Mouse (Mus musculus) stomach, embryonic 14.5 days (tissue): ENCODE measurements around the gene Hectd1. TPM values are rescaled to one million over a fixed set of nuclear protein-coding genes. Genes with fewer than 3 reads are reported as not detected.

Experiments used
- ATAC-seq: fragments of 200-750 bp; cut with Nextera tagmentation; 2 replicates; pipeline ENCODE4 v1.8.0; 2017; ENCODE audit warnings: low read depth, moderate TSS enrichment; ENCODE audit not compliant: insufficient number of reproducible peaks, insufficient read depth, low FRiP score
- H3K27ac ChIP-seq: fragments of 300-500 bp; sonication (generic); 2 replicates; pipeline ENCODE4 v1.5.1; 2014; ENCODE audit warnings: mild to moderate bottlenecking, low read length, moderate library complexity, mixed read lengths
- H3K27me3 ChIP-seq: fragments of 300-500 bp; sonication (generic); 2 replicates; pipeline ENCODE4 v1.6.1; 2014; ENCODE audit warnings: low read length, control low read depth, mixed read lengths; ENCODE audit not compliant: control insufficient read depth, insufficient read depth
- H3K36me3 ChIP-seq: fragments of 300-500 bp; sonication (generic); 2 replicates; pipeline ENCODE4 v1.6.1; 2014; ENCODE audit warnings: mild to moderate bottlenecking, control low read depth, low read length, moderate library complexity, mixed read lengths; ENCODE audit not compliant: control insufficient read depth, insufficient read depth
- H3K4me1 ChIP-seq: fragments of 300-500 bp; sonication (generic); 2 replicates; pipeline ENCODE4 v1.6.1; 2014; ENCODE audit warnings: low read length, control low read depth, mixed read lengths; ENCODE audit not compliant: control insufficient read depth, insufficient read depth
- H3K4me2 ChIP-seq: fragments of 300-500 bp; sonication (generic); replicated peaks from 2 replicates; pipeline ENCODE4 v1.6.1; 2014; ENCODE audit warnings: low read depth, low read length, control low read depth
- H3K4me3 ChIP-seq: fragments of 300-500 bp; sonication (generic); 2 replicates; pipeline ENCODE4 v1.5.1; 2014; ENCODE audit warnings: low read depth, low read length, control low read depth
- H3K9ac ChIP-seq: fragments of 300-500 bp; sonication (generic); replicated peaks from 2 replicates; pipeline ENCODE4 v1.6.1; 2014; ENCODE audit warnings: low read depth, mild to moderate bottlenecking, control low read depth, low read length, moderate library complexity, mixed read lengths
- H3K9me3 ChIP-seq: fragments of 300-500 bp; sonication (generic); 2 replicates; pipeline ENCODE4 v1.6.1; 2016; ENCODE audit warnings: low read depth, low read length, control low read depth; ENCODE audit not compliant: control insufficient read depth
- WGBS: fragments of 180-500 bp; shearing (Covaris S2); extraction: QIAGEN DNeasy Blood & Tissue Kit; methylation state at CpG from one replicate; pipeline ENCODE4 v1.1.7; 2014; 5-methylcytosine and 5-hydroxymethylcytosine counted together
- polyA plus RNA-seq: library from polyadenylated mRNA; unstranded; fragments of >200 nt; fragmentation: Nextera tagmentation; extraction: Ambion mirVana; gene quantifications from 2 replicates; pipeline ENCODE4 v1.2.1, GENCODE M21; 2014

Hectd1 gene
- polyA plus RNA-seq, 1 experiment from 2014 or later, result 52.3 TPM

DNA sequence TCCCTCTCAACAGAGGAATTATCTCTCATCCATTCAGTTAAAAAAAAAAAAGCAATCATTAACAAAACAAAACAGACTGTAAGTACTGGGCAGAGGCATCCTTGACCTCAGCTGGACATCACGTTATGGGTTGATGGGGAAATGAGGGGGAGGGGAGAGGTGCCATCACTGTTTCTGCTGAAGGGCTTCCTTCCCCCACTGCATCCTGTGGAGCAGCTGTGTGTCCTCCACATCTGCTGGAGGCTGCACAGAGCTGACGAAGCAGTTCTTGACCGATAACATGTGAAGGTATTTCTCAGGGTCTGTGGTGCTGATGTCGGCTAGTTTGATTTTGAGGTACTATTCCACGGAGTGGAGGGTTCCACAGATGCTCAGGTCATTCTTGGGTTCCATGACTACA lies 119.2 kb downstream of the Hectd1 start:
- no peak overlapping the region for H3K4me2 ChIP-seq
- H3K36me3 ChIP-seq, result no peaks in the 10 kb centered on the region
- 36% methylated on average over 5 of the region's 5 CpGs for WGBS
- no peaks in the 10 kb centered on the region for H3K27me3 ChIP-seq
- H3K9me3 ChIP-seq, result no peaks in the 10 kb centered on the region
- no peak overlapping the region for H3K4me3 ChIP-seq
- no peak overlapping the region for H3K27ac ChIP-seq
- H3K9ac ChIP-seq, result no peak overlapping the region
- ATAC-seq, result no peak
- H3K4me1 ChIP-seq, result peaks cover 7% of the 10 kb centered on the region; the same call in 1 of the 2 replicates

DNA sequence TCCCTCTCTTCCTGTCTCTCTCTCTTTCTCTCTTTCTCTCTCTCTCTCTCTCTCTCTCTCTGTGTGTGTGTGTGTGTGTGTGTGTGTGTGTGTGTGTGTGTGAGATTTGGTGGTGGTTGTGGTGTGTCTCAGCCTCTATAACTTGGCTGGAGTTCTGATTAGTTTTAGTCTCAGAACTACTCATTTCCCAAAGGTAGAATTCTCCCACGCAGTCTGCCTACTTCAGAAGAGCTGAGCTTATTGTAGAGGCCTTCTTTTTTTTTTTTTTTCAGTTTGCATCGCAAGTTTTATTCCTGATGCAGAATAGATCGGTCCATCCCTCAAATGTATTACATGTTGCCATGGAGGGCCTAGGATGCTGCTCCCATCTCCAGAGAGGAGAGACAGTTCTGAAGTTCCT lies 119.6 kb downstream of the Hectd1 start:
- H3K27me3 ChIP-seq, result no peaks in the 10 kb centered on the region
- WGBS, result 70% methylated on average over 3 of the region's 3 CpGs
- no peaks in the 10 kb centered on the region for H3K36me3 ChIP-seq
- no peak overlapping the region for H3K4me2 ChIP-seq
- H3K9me3 ChIP-seq, result no peaks in the 10 kb centered on the region
- no peak overlapping the region for H3K9ac ChIP-seq
- ATAC-seq, result no peak
- peaks cover 7% of the 10 kb centered on the region; the same call in 1 of the 2 replicates for H3K4me1 ChIP-seq
- H3K27ac ChIP-seq, result no peak overlapping the region
- no peak overlapping the region for H3K4me3 ChIP-seq

DNA sequence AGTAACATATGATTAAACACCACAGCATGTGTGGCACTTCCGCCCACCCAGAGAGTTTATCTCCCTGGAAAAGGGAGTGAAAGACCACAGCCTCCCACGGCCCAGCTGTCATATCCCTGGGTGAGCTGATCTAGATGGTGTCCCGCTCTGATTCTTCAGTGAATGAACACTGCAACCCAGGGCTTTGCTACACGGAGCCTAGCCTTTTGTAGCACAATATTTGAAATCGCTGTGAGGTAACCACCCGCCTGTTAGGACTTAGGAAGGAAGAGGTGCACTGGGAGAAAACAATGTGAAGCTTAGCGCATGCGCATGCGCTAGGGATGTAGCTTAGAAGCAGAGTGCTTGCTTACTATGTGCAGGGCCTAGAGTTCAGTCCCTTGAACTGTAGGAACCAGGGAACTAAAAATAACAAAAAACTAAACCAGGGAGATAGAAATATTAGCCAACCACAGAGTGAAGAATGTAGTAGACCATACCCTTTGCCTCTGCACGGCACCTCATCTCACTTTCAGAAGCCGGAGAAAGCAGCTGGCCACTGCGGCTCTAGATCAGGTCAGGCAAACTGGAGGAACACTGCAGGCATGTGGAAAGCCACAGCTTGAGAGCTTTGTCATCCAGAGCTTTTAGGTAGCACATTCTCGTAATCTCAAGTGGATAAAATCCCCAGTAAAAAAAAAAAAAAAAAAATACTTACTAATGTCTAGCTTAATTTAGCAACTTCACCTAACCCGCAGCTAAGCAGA lies 120.2 kb downstream of the Hectd1 start:
- Histone ChIP-seq H3K4me1 (peaks cover 7% of the 10 kb centered on the region; the same call in 1 of the 2 replicates), H3K27ac (peak overlapping the region; percentile 44; the same call in 1 of the 2 replicates)
- WGBS, result 58% methylated on average over 14 of the region's 14 CpGs

DNA sequence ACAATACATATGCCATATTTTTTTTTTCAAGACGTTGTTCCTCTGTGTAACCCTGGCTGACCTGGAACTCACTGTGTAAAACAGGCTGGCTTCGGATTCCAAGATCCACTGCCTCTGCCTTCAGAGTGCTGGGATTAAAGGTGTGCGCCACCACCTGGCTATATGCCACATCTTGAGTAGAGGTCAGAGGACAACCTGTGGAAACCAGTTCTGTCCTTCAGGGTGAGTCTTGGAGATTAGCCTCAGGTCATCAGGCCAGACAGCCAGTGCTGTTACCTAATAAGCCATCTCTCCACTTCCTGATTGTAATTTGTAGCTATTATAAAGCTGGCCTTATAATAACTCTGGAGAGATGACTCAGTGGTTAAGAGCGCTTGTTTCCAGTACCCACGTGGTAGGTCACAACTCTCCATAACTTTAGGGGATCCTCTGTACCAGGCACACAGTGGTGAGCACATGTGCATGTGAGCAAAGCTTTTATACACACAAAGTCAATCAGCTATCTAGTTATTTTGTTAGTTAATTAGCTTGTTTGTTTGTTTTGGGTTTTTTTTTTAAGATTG lies 122.6 kb downstream of the Hectd1 start:
- Histone ChIP-seq H3K4me3 (no peak overlapping the region), H3K4me2 (no peak overlapping the region), H3K27ac (no peak overlapping the region), H3K4me1 (peaks cover 7% of the 10 kb centered on the region; the same call in 1 of the 2 replicates), H3K36me3 (no peaks in the 10 kb centered on the region), H3K9ac (no peak overlapping the region), H3K9me3 (peaks cover 2% of the 10 kb centered on the region; the same call in 1 of the 2 replicates), H3K27me3 (no peaks in the 10 kb centered on the region)
- WGBS, result 82% methylated on average over 5 of the region's 5 CpGs
- no peak for ATAC-seq

More for the DNA sequence above, 120.2 kb downstream of the Hectd1 start:
- Histone ChIP-seq H3K9ac (no peak overlapping the region), H3K4me2 (no peak overlapping the region), H3K9me3 (no peaks in the 10 kb centered on the region), H3K27me3 (no peaks in the 10 kb centered on the region), H3K4me3 (no peak overlapping the region), H3K36me3 (no peaks in the 10 kb centered on the region)
- ATAC-seq, result no peak

DNA sequence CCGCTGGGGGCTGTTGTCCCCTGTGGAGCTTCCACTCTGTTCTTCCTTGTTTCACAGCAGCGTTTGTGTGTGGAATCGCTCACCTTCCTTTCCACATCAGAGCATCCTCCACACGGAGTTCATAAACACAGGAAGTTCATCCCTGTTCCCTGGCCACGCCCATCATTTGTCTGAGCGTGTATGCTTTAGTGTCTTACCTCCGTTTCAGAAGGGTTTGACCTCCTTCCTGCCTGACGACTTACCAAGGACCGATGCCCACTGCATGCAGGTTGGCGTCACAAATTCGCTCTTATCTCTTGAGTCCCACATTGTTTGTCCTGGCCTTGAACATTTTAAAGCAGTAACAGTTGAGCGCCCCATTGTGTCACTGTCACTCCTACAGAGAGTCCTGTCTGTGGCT lies 123.6 kb downstream of the Hectd1 start:
- Histone ChIP-seq H3K27ac (no peak overlapping the region), H3K4me2 (no peak overlapping the region), H3K27me3 (no peaks in the 10 kb centered on the region), H3K9me3 (peaks cover 3% of the 10 kb centered on the region; the same call in 1 of the 2 replicates), H3K4me3 (no peak overlapping the region), H3K4me1 (peaks cover 7% of the 10 kb centered on the region; the same call in 1 of the 2 replicates), H3K9ac (no peak overlapping the region), H3K36me3 (no peaks in the 10 kb centered on the region)
- 67% methylated on average over 12 of the region's 12 CpGs for WGBS
- ATAC-seq, result no peak

DNA sequence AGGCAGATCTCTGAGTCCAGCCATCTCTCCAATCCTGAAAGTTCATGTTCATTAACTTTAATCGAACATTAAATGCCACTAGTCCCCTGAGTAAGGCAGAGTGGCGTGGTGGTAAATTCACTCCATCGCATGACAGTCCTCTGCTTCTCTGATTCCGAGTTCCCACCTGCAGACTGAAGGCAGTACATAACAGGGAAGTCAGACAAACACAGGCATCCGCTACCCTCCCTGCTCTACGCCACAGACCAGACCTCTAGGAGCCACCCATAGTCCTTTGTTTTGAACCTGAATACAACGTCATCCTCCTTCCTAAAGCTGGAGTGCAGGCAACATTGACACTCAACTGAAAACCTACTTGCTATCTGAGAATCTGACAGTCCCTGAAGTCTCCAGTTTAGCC lies 124.8 kb downstream of the Hectd1 start:
- no peak overlapping the region for H3K4me2 ChIP-seq
- WGBS, result 79% methylated on average over 7 of the region's 7 CpGs

DNA sequence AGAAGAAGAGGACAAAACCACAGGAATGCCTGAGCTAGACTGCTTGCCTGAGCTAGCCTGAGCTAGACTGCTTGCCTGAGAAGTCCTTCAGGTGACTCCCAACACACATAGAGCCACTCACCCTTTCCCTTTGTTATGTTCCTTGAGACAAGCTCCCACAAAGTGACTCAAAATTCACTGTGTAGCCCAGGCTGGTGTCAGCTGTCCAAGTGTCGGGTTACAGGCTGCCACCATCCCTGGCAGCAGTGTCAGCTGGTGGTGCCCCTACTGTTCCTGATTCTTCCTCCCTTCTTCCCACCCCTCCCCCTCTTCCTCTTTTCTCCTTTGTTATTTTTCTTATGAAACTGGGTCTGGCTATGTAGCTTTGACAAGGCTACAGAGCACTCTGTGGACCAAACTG lies 125.5 kb downstream of the Hectd1 start:
- Histone ChIP-seq H3K9ac (no peak overlapping the region), H3K4me3 (no peak overlapping the region), H3K4me2 (no peak overlapping the region), H3K27me3 (no peaks in the 10 kb centered on the region), H3K27ac (no peak overlapping the region), H3K9me3 (peaks cover 3% of the 10 kb centered on the region; the same call in 1 of the 2 replicates), H3K4me1 (no peaks in the 10 kb centered on the region; the same call in 1 of the 2 replicates), H3K36me3 (no peaks in the 10 kb centered on the region)
- no peak for ATAC-seq
- 44% methylated on average over 1 of the region's 1 CpGs for WGBS

More for the DNA sequence above, 124.8 kb downstream of the Hectd1 start:
- no peak for ATAC-seq
- Histone ChIP-seq H3K4me1 (no peaks in the 10 kb centered on the region; the same call in 1 of the 2 replicates), H3K27ac (no peak overlapping the region), H3K36me3 (no peaks in the 10 kb centered on the region), H3K9me3 (peaks cover 3% of the 10 kb centered on the region; the same call in 1 of the 2 replicates), H3K4me3 (no peak overlapping the region), H3K9ac (no peak overlapping the region), H3K27me3 (no peaks in the 10 kb centered on the region)

DNA sequence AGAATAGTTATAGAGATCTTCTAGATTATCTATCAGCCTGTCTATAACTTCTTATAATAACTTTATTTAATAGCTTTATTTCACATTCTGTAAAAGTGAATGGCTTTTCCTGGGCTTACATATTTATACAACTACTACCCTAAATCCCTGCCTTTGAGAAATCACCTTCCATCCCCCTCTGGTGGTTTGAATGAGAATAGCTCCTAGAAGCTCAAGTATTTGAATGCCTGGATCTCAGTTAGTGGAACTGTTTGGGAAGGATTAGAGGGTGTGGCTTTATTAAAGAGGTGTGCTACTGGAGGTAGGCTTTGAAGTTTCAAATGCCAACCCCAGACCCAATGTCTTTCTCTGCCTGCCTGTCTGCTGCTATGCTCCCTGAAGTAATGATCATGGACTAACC lies 127.6 kb downstream of the Hectd1 start:
- peaks cover 3% of the 10 kb centered on the region; the same call in 1 of the 2 replicates for H3K9me3 ChIP-seq
- H3K4me1 ChIP-seq, result no peaks in the 10 kb centered on the region
- H3K36me3 ChIP-seq, result no peaks in the 10 kb centered on the region

More for the DNA sequence above, 127.6 kb downstream of the Hectd1 start:
- Histone ChIP-seq H3K4me2 (no peak overlapping the region), H3K27ac (no peak overlapping the region), H3K9ac (no peak overlapping the region), H3K27me3 (no peaks in the 10 kb centered on the region), H3K4me3 (no peak overlapping the region)
- no peak for ATAC-seq
